Mouse (Mus musculus) stomach, postnatal 0 days (tissue): ENCODE results near the gene Cpeb1. TPM values are rescaled to one million over a fixed set of nuclear protein-coding genes. Genes with fewer than 3 reads are reported as not detected.

Experiments used
- ATAC-seq: fragments of 200-750 bp; cut with Nextera tagmentation; 2 replicates; pipeline ENCODE4 v1.8.0; 2017; ENCODE audit not compliant: low FRiP score, low TSS enrichment
- DNase-seq: peaks from one replicate; pipeline ENCODE4 v3.0.0-alpha.2; 2016; ENCODE audit warnings: low spot score
- H3K27ac ChIP-seq: fragments of 300-500 bp; sonication (generic); replicated peaks from 2 replicates; pipeline ENCODE4 v1.5.1; 2014; ENCODE audit warnings: mild to moderate bottlenecking, control low read depth
- H3K27me3 ChIP-seq: fragments of 300-500 bp; sonication (generic); 2 replicates; pipeline ENCODE4 v1.6.1; 2014; ENCODE audit warnings: low read length; ENCODE audit not compliant: control insufficient read depth, insufficient read depth
- H3K36me3 ChIP-seq: fragments of 300-500 bp; sonication (generic); 2 replicates; pipeline ENCODE4 v1.6.1; 2014; ENCODE audit warnings: low read length, mixed read lengths; ENCODE audit not compliant: control insufficient read depth, insufficient read depth
- H3K4me1 ChIP-seq: fragments of 300-500 bp; sonication (generic); replicated peaks from 2 replicates; pipeline ENCODE4 v1.6.1; 2014; ENCODE audit warnings: antibody characterized with exemption; ENCODE audit not compliant: control insufficient read depth, insufficient read depth
- H3K4me2 ChIP-seq: fragments of 300-500 bp; sonication (generic); replicated peaks from 2 replicates; pipeline ENCODE4 v1.6.1; 2014; ENCODE audit warnings: low read depth, mild to moderate bottlenecking, control low read depth, moderate library complexity
- H3K4me3 ChIP-seq: fragments of 300-500 bp; sonication (generic); 2 replicates; pipeline ENCODE4 v1.5.1; 2014; ENCODE audit warnings: low read depth, low read length, control low read depth
- H3K9ac ChIP-seq: fragments of 300-500 bp; sonication (generic); 2 replicates; pipeline ENCODE4 v1.6.1; 2014; ENCODE audit warnings: mild to moderate bottlenecking, low read length, control low read depth, mixed read lengths
- H3K9me3 ChIP-seq: fragments of 300-500 bp; sonication (generic); 2 replicates; pipeline ENCODE4 v1.6.1; 2016; ENCODE audit warnings: low read length; ENCODE audit not compliant: control insufficient read depth
- CTCF ChIP-seq: IDR thresholded peaks from 2 replicates; pipeline ENCODE4 v1.5.1; 2016; ENCODE audit warnings: antibody characterized with exemption, low read depth, mild to moderate bottlenecking, moderate library complexity
- EP300 ChIP-seq: optimal IDR thresholded peaks from 2 replicates; pipeline ENCODE3; 2016; ENCODE audit warnings: antibody characterized with exemption
- WGBS: fragments of 180-500 bp; shearing (Covaris S2); extraction: QIAGEN DNeasy Blood & Tissue Kit; methylation state at CpG from one replicate; pipeline ENCODE4 v1.1.7; 2014; 5-methylcytosine and 5-hydroxymethylcytosine counted together
- polyA plus RNA-seq: library from polyadenylated mRNA; unstranded; fragments of >200 nt; fragmentation: Nextera tagmentation; extraction: Ambion mirVana; gene quantifications from 2 replicates; pipeline ENCODE4 v1.2.1, GENCODE M21; 2015

Cpeb1 gene
- polyA plus RNA-seq, 1 experiment from 2014 or later = 1.2 TPM

- ATAC-seq (peak; percentile 24), DNase-seq (peak; percentile 41)
- no peak overlapping the region for H3K4me3 ChIP-seq
- H3K4me2 ChIP-seq = no peak overlapping the region
- 6% methylated on average over 21 of the region's 21 CpGs for WGBS
- no peaks in the 10 kb centered on the region; the same call in 1 of the 2 replicates for H3K4me1 ChIP-seq
- no peak overlapping the region for H3K27ac ChIP-seq
- H3K27me3 ChIP-seq = peaks cover 20% of the 10 kb centered on the region; the same call in 1 of the 2 replicates
- no peaks in the 10 kb centered on the region for H3K9me3 ChIP-seq
- TF ChIP-seq CTCF (no peak), EP300 (no peak)
- no peaks in the 10 kb centered on the region for H3K36me3 ChIP-seq
- H3K9ac ChIP-seq = no peak overlapping the region
These were observed 2.3 kb downstream of the Cpeb1 start for GRCm38 (mm10) chr7:81452971-81453441.

GRCm38 (mm10) chr7:81398957-81399356 lies 56.3 kb downstream of the Cpeb1 start:
- no peak overlapping the region for H3K4me3 ChIP-seq
- no peak for ATAC-seq
- H3K36me3 ChIP-seq = no peaks in the 10 kb centered on the region
- H3K4me1 ChIP-seq = no peaks in the 10 kb centered on the region
- DNase-seq = no peak
- H3K27ac ChIP-seq = no peak overlapping the region
- no peak overlapping the region for H3K9ac ChIP-seq
- no peaks in the 10 kb centered on the region for H3K9me3 ChIP-seq
- 32% methylated on average over 2 of the region's 2 CpGs for WGBS
- H3K27me3 ChIP-seq = no peaks in the 10 kb centered on the region
- TF ChIP-seq EP300 = no peak
- peak; percentile 66 for TF ChIP-seq CTCF
- no peak overlapping the region for H3K4me2 ChIP-seq

- no peak overlapping the region for H3K27ac ChIP-seq
- H3K9me3 ChIP-seq = no peaks in the 10 kb centered on the region
- no peak overlapping the region for H3K4me2 ChIP-seq
- H3K4me1 ChIP-seq = no peaks in the 10 kb centered on the region
- no peak overlapping the region for H3K9ac ChIP-seq
- TF ChIP-seq CTCF (no peak), EP300 (no peak)
- 58% methylated on average over 1 of the region's 1 CpGs for WGBS
- ATAC-seq (no peak), DNase-seq (no peak)
- no peaks in the 10 kb centered on the region for H3K36me3 ChIP-seq
- no peak overlapping the region for H3K4me3 ChIP-seq
- no peaks in the 10 kb centered on the region for H3K27me3 ChIP-seq
These were observed 75.9 kb downstream of the Cpeb1 start for GRCm38 (mm10) chr7:81379363-81379762.

GRCm38 (mm10) chr7:81372337-81372920 lies 82.8 kb downstream of the Cpeb1 start:
- H3K36me3 ChIP-seq = no peaks in the 10 kb centered on the region
- DNase-seq = peak; percentile 36
- no peak overlapping the region for H3K4me3 ChIP-seq
- H3K9me3 ChIP-seq = no peaks in the 10 kb centered on the region
- H3K27me3 ChIP-seq = no peaks in the 10 kb centered on the region
- H3K27ac ChIP-seq = no peak overlapping the region
- TF ChIP-seq EP300 (no peak), CTCF (no peak)
- WGBS = 5% methylated on average over 13 of the region's 13 CpGs
- 0 out of 2 replicates have a peak overlapping the region, but pooled peaks have one; percentile 5 for H3K4me2 ChIP-seq
- peak; percentile 40; the same call in 1 of the 2 replicates for ATAC-seq
- no peak overlapping the region for H3K9ac ChIP-seq
- H3K4me1 ChIP-seq = no peaks in the 10 kb centered on the region; the same call in 1 of the 2 replicates

- no peak for ATAC-seq
- Histone ChIP-seq H3K4me2 (no peak overlapping the region), H3K9ac (no peak overlapping the region), H3K27me3 (no peaks in the 10 kb centered on the region), H3K9me3 (no peaks in the 10 kb centered on the region), H3K36me3 (no peaks in the 10 kb centered on the region), H3K27ac (no peak overlapping the region), H3K4me3 (no peak overlapping the region), H3K4me1 (no peaks in the 10 kb centered on the region; the same call in 1 of the 2 replicates)
- DNase-seq = no peak
- 16% methylated on average over 5 of the region's 5 CpGs for WGBS
- TF ChIP-seq CTCF = no peak
- TF ChIP-seq EP300 = no peak
These were observed 83.5 kb downstream of the Cpeb1 start for GRCm38 (mm10) chr7:81371811-81372210.

- ATAC-seq (no peak), DNase-seq (no peak)
- no peak overlapping the region for H3K4me3 ChIP-seq
- no peak overlapping the region for H3K9ac ChIP-seq
- no peak overlapping the region for H3K4me2 ChIP-seq
- no peaks in the 10 kb centered on the region for H3K36me3 ChIP-seq
- H3K27me3 ChIP-seq = no peaks in the 10 kb centered on the region
- no peaks in the 10 kb centered on the region for H3K9me3 ChIP-seq
- TF ChIP-seq CTCF (no peak), EP300 (no peak)
- no peaks in the 10 kb centered on the region; the same call in 1 of the 2 replicates for H3K4me1 ChIP-seq
- 67% methylated on average over 3 of the region's 3 CpGs for WGBS
- no peak overlapping the region for H3K27ac ChIP-seq
These were observed 85.5 kb downstream of the Cpeb1 start for GRCm38 (mm10) chr7:81369724-81370123.
